Mouse (Mus musculus) adrenal gland, adult 2 months (tissue): ENCODE results near the gene Hypm. TPM values are rescaled to one million over a fixed set of nuclear protein-coding genes. Genes with fewer than 3 reads are reported as not detected.

Source experiments
- DNase-seq: peaks from one replicate; pipeline ENCODE4 v3.0.0; 2021
- long read RNA-seq: library from polyadenylated mRNA; stranded (forward); transcript quantifications from one replicate; pipeline ENCODE4 v2.0.0, GENCODE M21; 2021
- polyA plus RNA-seq: library from polyadenylated mRNA; depleted of rRNA; stranded (reverse); fragments of >200 nt; gene quantifications from 2 replicates; pipeline ENCODE4 v1.2.3, GENCODE M21; 2012; rRNA removed
- total RNA-seq, 2 experiments: library from RNA; stranded (reverse); gene quantifications; 2 replicates each; pipeline ENCODE4 v1.2.3; 2021

The Hypm gene
- total RNA-seq (under 1 TPM in 1 of 2 experiments, not detected in 1; 0.93 TPM), polyA plus RNA-seq (0.42 TPM in 1 of 2 replicates, not detected in the other)
- long read RNA-seq: 0 reads

DNA sequence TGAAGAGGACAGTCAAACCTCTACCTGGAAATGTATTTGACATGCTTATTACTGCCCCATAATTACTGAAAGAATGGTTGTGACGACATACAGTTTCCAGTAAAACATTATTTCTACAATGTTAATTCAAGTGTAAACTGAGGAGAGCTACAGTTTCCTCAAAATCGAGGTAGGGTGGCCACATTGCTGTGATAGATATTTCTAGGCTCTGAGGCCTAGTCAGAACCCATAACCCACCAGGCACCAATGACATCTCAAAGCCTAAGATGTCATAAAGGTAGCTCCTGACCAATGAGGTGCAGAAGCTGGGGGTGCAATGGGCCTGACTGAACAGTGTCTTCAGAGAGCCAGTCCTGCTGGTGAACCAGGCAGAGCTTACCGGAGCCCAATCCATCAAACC is at the start of gene Hypm:
TSS of gene Hypm (plus strand) at position 301 of the 400 bp plus-strand sequence.
- DNase-seq: no peak

DNA sequence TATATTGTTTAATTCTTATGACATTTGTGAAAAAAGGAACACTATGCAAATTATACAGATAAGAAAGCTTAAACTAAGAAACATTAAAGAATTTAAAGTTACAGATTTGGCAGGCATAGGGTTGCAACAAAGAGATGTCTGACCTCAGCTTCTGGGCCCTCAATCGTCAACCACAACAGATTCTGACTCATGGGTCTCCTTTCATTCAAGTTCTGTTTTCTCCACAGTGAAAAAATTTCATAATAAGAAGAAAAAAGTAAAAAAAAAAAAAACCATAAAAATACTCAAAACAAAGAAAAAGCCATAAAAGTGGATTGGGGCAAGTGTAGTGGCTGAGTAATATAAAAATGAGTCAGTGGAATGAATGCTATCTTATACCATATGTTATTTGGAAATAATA is 36.6 kb upstream of the Hypm start:
- no peak for DNase-seq

DNA sequence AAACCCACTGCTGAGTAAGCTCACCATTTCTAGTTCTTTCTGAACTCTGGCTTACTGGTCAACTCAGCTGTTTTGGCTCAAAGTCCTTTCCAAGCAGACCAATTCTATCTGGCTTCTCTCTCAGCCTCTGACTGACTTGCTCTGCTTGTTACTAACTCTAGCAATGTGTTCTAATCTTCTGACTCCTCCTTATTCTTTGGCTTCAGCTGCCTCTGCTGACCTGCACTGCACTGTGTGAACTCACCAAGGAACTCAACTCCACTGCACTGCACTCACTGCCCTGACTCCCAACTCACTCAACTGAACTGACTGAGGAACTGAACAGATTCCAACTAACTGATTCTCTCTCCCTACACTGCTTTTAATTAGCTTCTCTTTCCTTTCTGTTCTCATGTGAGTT is 34.3 kb upstream of the Hypm start:
- DNase-seq: no peak

DNA sequence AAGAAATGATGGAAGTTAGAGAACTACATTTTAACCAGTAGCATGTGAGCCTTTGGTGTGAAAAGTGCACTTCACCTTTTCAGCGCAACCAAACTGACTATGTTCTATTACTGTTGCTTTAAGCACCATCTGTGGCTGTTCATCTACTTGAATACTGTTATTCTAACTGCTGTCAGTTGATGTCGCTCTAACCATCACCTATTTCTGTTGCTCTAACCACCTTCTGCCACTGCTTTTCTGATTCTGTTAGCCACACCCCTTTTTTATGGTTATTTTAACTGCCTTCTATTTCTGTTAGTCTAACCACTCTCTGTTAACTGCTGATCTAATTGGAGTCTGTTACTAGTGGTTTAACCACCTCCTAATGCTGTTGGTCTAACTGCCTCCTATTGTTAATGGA is 11.9 kb upstream of the Hypm start:
- DNase-seq: no peak

DNA sequence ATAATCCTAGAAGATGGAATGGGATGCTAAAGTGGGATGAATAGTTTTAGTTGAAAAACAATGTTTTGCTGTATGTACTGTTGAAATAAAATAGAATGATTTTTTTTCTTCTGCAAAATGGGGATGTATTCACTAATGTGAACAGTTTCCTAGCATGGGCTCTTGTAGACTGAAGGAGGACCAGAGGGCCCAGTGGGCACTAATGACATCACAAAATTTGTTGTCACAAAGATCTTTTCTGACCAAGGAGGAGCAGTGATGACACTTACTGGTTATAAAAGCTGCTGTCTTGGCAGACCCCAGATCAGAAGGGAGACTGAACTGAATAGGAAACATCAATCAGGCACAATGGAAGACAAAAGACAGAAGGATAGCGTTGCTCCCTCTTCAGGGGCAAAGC is 2.7 kb downstream of the Hypm start, which contains the start of gene H2al3:
TSS of gene H2al3 (plus strand) at position 301 of the 400 bp plus-strand sequence.
- DNase-seq: no peak

DNA sequence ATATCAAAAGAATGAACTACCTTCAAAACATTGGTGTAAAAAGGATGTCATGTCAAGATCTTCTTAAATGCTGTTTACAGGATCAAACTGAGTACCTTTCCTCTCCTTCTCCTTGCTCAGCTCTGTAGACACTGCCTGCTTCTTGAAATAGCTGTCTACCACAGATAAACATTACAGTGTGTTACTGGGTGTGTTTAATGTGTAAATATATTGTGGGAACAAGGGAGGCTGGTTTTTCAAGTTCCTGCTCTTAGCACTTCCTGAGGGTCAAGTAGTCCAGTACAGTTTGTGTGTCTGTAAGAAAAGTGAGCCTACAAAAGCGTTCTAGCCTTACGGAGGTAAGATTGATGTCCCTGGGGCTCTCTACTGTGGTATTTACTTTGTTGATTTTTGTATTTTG is 15.1 kb downstream of the Hypm start:
- no peak for DNase-seq

DNA sequence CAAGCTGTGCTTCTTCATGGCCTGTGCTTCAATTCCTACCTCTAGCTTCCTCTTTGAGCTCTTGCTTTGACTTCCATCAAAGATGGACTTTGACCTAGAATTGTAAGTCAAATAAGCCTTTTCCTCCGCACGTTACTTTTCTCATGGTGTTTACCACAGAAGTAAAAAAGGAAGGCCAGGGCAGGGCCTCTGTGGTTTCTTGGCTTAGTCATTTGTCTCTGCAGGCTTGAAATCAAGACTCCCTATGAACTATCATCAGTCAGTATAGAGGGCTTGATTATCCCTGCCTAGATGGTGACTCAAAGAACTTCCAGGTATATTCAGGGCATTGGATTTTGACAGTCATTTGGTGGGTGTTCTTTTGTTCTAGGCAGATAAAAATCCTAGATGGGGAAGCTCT is 28.8 kb downstream of the Hypm start:
- no peak for DNase-seq

DNA sequence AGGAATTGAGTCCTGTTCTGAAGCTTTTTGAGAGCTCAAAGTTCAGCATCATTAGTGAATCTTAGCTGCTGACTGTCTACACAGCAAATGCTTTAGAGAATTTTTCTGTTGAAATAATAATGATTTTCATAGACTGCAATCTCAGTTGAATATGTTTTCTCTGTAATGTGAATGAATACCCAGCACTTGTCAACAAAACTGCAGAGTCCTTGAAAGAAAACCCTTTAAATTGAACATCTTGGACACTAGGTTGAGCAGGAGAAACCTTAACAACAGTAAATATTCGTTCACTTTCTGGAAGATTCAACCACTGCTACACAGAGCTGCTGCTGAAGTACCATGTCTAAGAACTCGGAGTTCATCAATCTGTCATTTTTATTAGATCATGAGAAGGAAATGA is 38.6 kb downstream of the Hypm start, which contains the start of gene Sytl5:
TSS of gene Sytl5 (plus strand) at position 301 of the 400 bp plus-strand sequence.
- DNase-seq: no peak

Other genes starting within 250 kb of the Hypm start
- gene Dynlt3, start 183.9 kb upstream of the Hypm start, total RNA-seq: 100 to 1,000 TPM; 162 TPM
- gene Dynlt3, start 183.9 kb upstream of the Hypm start, polyA plus RNA-seq: 3.5 and 4.0 TPM in 2 replicates
- gene H2al3, start 2.8 kb downstream of the Hypm start, total RNA-seq: not detected
- gene H2al3, start 2.8 kb downstream of the Hypm start, polyA plus RNA-seq: not detected in 2 replicates
- 10 to 100 TPM in 1 of 2 experiments, 1 to 10 TPM in 1; 4.8 to 17.5 TPM for gene Sytl5, start 38.7 kb downstream of the Hypm start, total RNA-seq
- 0.26 and 0.36 TPM in 2 replicates for gene Sytl5, start 38.7 kb downstream of the Hypm start, polyA plus RNA-seq